In the genomic region with DNA sequence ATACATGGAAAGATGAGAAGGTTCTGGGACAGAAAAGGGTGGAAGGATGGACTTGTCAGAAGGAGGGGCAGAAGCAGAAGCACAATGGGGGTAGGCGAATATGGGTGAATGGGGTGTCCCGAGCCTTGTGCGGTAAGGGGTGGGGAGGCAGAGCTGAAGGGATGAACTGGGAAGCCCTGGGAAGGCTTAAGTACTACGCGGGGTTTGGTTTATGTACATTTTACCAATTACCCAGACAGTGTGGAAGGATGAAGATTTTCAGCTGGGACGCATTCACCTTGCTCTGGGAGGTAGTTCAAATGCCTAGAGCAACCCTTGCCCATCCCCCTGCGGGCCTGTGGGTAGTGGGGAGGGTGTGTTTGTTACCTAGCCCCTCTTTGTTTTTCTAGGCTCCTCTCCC, we compare ENCODE assay signal across 9 mouse cellular contexts. TPM values are rescaled to one million over a fixed set of nuclear protein-coding genes. Genes with fewer than 3 reads are reported as not detected.
DNase-seq lines count a peak whose midpoint lies in the region; ATAC-seq and TF ChIP-seq lines count a peak whose summit lies in the region.
"Had no signal": no experiment of that assay in that cellular context is flagged by ENCODE, and none has a peak within 500 bp of the region (broad histone marks: within the 10 kb centered on the region; RNA-seq: fewer than 3 reads in every experiment).

No protein-coding gene starts in this region.

- TF ChIP-seq CTCF in lung, adult 2 months (IDR thresholded peaks at IDR 0.05; ENCODE audit: insufficient read depth, low read length), result no peak

- no peak for DNase-seq in lung, adult 2 months
- no peak for DNase-seq in lung, postnatal 14 days
- DNase-seq in intestine, embryonic 14.5 days (ENCODE audit: low spot score), result no peak
- DNase-seq in MN1 (ENCODE audit: low spot score) (no peak), adipocyte (ENCODE audit: low spot score) (no peak)
- no peak for DNase-seq in gastrocnemius, postnatal 14 days

- H3K9me3 ChIP-seq in embryonic facial prominence, embryonic 15.5 days (replicated peaks), result no peaks in the 10 kb centered on the region
- no peaks in the 10 kb centered on the region for H3K9me3 ChIP-seq in intestine, embryonic 14.5 days (ENCODE audit: control insufficient read depth, low read length)
- H3K9me3 ChIP-seq in neural tube, embryonic 12.5 days, result no peaks in the 10 kb centered on the region

- intact Hi-C loops in gastrocnemius, postnatal 14 days (cut with DNase I; ENCODE audit: low total_unique reads), result no loop called here

- peak overlapping the region; percentile 33 for H3K9ac ChIP-seq in embryonic facial prominence, embryonic 15.5 days
- H3K9ac ChIP-seq in intestine, embryonic 14.5 days (ENCODE audit: low read length), result peak overlapping the region; percentile 62
- peak overlapping the region; percentile 60 for H3K9ac ChIP-seq in neural tube, embryonic 12.5 days

- no peak for TF ChIP-seq POLR2A in lung, adult 2 months (IDR thresholded peaks at IDR 0.05; ENCODE audit: borderline replicate concordance, extremely low read depth, low read depth, low read length)

- H3K4me2 ChIP-seq in embryonic facial prominence, embryonic 15.5 days (replicated peaks), result peak overlapping the region; percentile 81
- H3K4me2 ChIP-seq in intestine, embryonic 14.5 days (ENCODE audit: low read length), result peak overlapping the region; percentile 99
- peak overlapping the region; percentile 88 for H3K4me2 ChIP-seq in neural tube, embryonic 12.5 days (replicated peaks)

- 29% methylated on average over 7 of the region's 7 CpGs for WGBS in lung, adult 2 months
- 27% methylated on average over 7 of the region's 7 CpGs for WGBS in embryonic facial prominence, embryonic 15.5 days
- WGBS in intestine, embryonic 14.5 days, result 20% methylated on average over 7 of the region's 7 CpGs
- 33% methylated on average over 7 of the region's 7 CpGs for WGBS in neural tube, embryonic 12.5 days

- peaks cover 15% of the 10 kb centered on the region for H3K4me1 ChIP-seq in lung, adult 2 months (ENCODE audit: control insufficient read depth, insufficient read depth, low read length)
- peaks cover 37% of the 10 kb centered on the region for H3K4me1 ChIP-seq in embryonic facial prominence, embryonic 15.5 days
- H3K4me1 ChIP-seq in intestine, embryonic 14.5 days (replicated peaks; ENCODE audit: control insufficient read depth, insufficient read depth, low read length), result peaks cover 16% of the 10 kb centered on the region
- peaks cover 20% of the 10 kb centered on the region for H3K4me1 ChIP-seq in neural tube, embryonic 12.5 days

- no peaks in the 10 kb centered on the region for H3K27me3 ChIP-seq in embryonic facial prominence, embryonic 15.5 days
- no peaks in the 10 kb centered on the region for H3K27me3 ChIP-seq in intestine, embryonic 14.5 days (replicated peaks; ENCODE audit: control insufficient read depth, insufficient read depth, low read length)
- H3K27me3 ChIP-seq in neural tube, embryonic 12.5 days (replicated peaks), result no peaks in the 10 kb centered on the region

- ATAC-seq in embryonic facial prominence, embryonic 15.5 days (ENCODE audit: insufficient number of reproducible peaks, low FRiP score, low TSS enrichment, low read depth), result no peak
- no peak for ATAC-seq in intestine, embryonic 14.5 days (replicated peaks; ENCODE audit: low FRiP score, low TSS enrichment, low read depth)
- ATAC-seq in neural tube, embryonic 12.5 days (ENCODE audit: low FRiP score, low read depth), result peak; percentile 7; the same call in 1 of the 2 replicates

- H3K27ac ChIP-seq in embryonic facial prominence, embryonic 15.5 days (replicated peaks), result no peak overlapping the region
- H3K27ac ChIP-seq in intestine, embryonic 14.5 days (ENCODE audit: low read depth), result no peak overlapping the region
- no peak overlapping the region for H3K27ac ChIP-seq in neural tube, embryonic 12.5 days

- H3K36me3 ChIP-seq in embryonic facial prominence, embryonic 15.5 days, result peaks cover 7% of the 10 kb centered on the region; the same call in 1 of the 2 replicates
- H3K36me3 ChIP-seq in intestine, embryonic 14.5 days (ENCODE audit: control insufficient read depth, insufficient read depth, low read length), result peaks cover 24% of the 10 kb centered on the region
- peaks cover 10% of the 10 kb centered on the region; the same call in 1 of the 2 replicates for H3K36me3 ChIP-seq in neural tube, embryonic 12.5 days

- peak overlapping the region; percentile 87 for H3K4me3 ChIP-seq in lung, adult 2 months (replicated peaks; ENCODE audit: extremely low read depth, low read depth, low read length)
- peak overlapping the region; percentile 62 for H3K4me3 ChIP-seq in embryonic facial prominence, embryonic 15.5 days (replicated peaks)
- H3K4me3 ChIP-seq in intestine, embryonic 14.5 days (ENCODE audit: low read depth, low read length), result peak overlapping the region; percentile 67
- H3K4me3 ChIP-seq in neural tube, embryonic 12.5 days, result peak overlapping the region; percentile 63

RNA-seq across cellular contexts. Expression of gene Rad9a, which starts 0.7 kb away (rescaled TPM):
- polyA plus RNA-seq in lung, adult 2 months (2012; rRNA removed), result 32.3 and 36.9 TPM in 2 replicates
- 33.6 and 35.0 TPM in 2 replicates for polyA plus RNA-seq in embryonic facial prominence, embryonic 15.5 days (2015; fragmentation: Nextera tagmentation; extraction: Ambion mirVana)
- 33.2 and 38.3 TPM in 2 replicates for polyA plus RNA-seq in intestine, embryonic 14.5 days (2014; fragmentation: Nextera tagmentation; extraction: Ambion mirVana)
- 25.9 and 34.0 TPM in 2 replicates for polyA plus RNA-seq in neural tube, embryonic 12.5 days (2016; fragmentation: Nextera tagmentation; extraction: Ambion mirVana)
- 1 to 10 TPM; 3.1 to 3.4 TPM for total RNA-seq in gastrocnemius, postnatal 14 days (2021)

RNA-seq across cellular contexts. Expression of gene Ppp1ca, which starts 10.3 kb away (rescaled TPM):
- polyA plus RNA-seq in lung, adult 2 months (2012; rRNA removed), result 373 and 384 TPM in 2 replicates
- polyA plus RNA-seq in embryonic facial prominence, embryonic 15.5 days (2015; fragmentation: Nextera tagmentation; extraction: Ambion mirVana), result 745 and 794 TPM in 2 replicates
- polyA plus RNA-seq in intestine, embryonic 14.5 days (2014; fragmentation: Nextera tagmentation; extraction: Ambion mirVana), result 837 and 863 TPM in 2 replicates
- polyA plus RNA-seq in neural tube, embryonic 12.5 days (2016; fragmentation: Nextera tagmentation; extraction: Ambion mirVana), result 753 and 767 TPM in 2 replicates
- total RNA-seq in gastrocnemius, postnatal 14 days (2021), result 100 to 1,000 TPM; 266 to 269 TPM

RNA-seq across cellular contexts. Expression of gene Tbc1d10c, which starts 11.1 kb away (rescaled TPM):
- 23.6 and 24.2 TPM in 2 replicates for polyA plus RNA-seq in lung, adult 2 months (2012; rRNA removed)
- 3.6 and 5.1 TPM in 2 replicates for polyA plus RNA-seq in embryonic facial prominence, embryonic 15.5 days (2015; fragmentation: Nextera tagmentation; extraction: Ambion mirVana)
- 3.9 and 4.4 TPM in 2 replicates for polyA plus RNA-seq in intestine, embryonic 14.5 days (2014; fragmentation: Nextera tagmentation; extraction: Ambion mirVana)
- 1.1 and 1.4 TPM in 2 replicates for polyA plus RNA-seq in neural tube, embryonic 12.5 days (2016; fragmentation: Nextera tagmentation; extraction: Ambion mirVana)
- 1 to 10 TPM; 2.7 TPM for total RNA-seq in gastrocnemius, postnatal 14 days (2021)

RNA-seq across cellular contexts. Expression of gene Clcf1, which starts 11.9 kb away (rescaled TPM):
- polyA plus RNA-seq in lung, adult 2 months (2012; rRNA removed), result 34.0 and 42.0 TPM in 2 replicates
- polyA plus RNA-seq in embryonic facial prominence, embryonic 15.5 days (2015; fragmentation: Nextera tagmentation; extraction: Ambion mirVana), result 10.1 and 10.2 TPM in 2 replicates
- polyA plus RNA-seq in intestine, embryonic 14.5 days (2014; fragmentation: Nextera tagmentation; extraction: Ambion mirVana), result 6.9 and 7.5 TPM in 2 replicates
- polyA plus RNA-seq in neural tube, embryonic 12.5 days (2016; fragmentation: Nextera tagmentation; extraction: Ambion mirVana), result 0.87 and 0.95 TPM in 2 replicates
- total RNA-seq in gastrocnemius, postnatal 14 days (2021), result 1 to 10 TPM in 1 of 2 experiments, under 1 TPM in 1; 0.58 to 1.2 TPM

RNA-seq across cellular contexts. Expression of gene AC109138.7, which starts 12.0 kb away (rescaled TPM):
- not detected in 2 replicates for polyA plus RNA-seq in lung, adult 2 months (2012; rRNA removed)
- polyA plus RNA-seq in embryonic facial prominence, embryonic 15.5 days (2015; fragmentation: Nextera tagmentation; extraction: Ambion mirVana), result not detected in 2 replicates
- not detected in 2 replicates for polyA plus RNA-seq in intestine, embryonic 14.5 days (2014; fragmentation: Nextera tagmentation; extraction: Ambion mirVana)
- polyA plus RNA-seq in neural tube, embryonic 12.5 days (2016; fragmentation: Nextera tagmentation; extraction: Ambion mirVana), result not detected in 2 replicates
- total RNA-seq in gastrocnemius, postnatal 14 days (2021), result not detected
- polyA plus RNA-seq: large intestine, adult 2 months had no signal
